Mouse (Mus musculus): ENCODE measurements at regions not wholly inside any gene's neighbourhood (a gene's known extent, or its start where the extent isn't known, plus 50 kb on each side); places are given as distances from the start of the nearest gene placed in this dataset.

GRCm38 (mm10) chr16:87067523-87067922 lies 286.5 kb upstream of the N6amt1 start:
- DNase-seq = no peak

GRCm38 (mm10) chr16:87060473-87060872 lies 293.5 kb upstream of the N6amt1 start:
- no peak for DNase-seq

- peak in 1 of 2 experiments; percentile 19 for DNase-seq
Observed at GRCm38 (mm10) chr16:87049741-87050383, 304.1 kb upstream of the N6amt1 start.

GRCm38 (mm10) chr16:87044773-87045561 lies 309.0 kb upstream of the N6amt1 start:
- no peak for DNase-seq

- DNase-seq = no peak
Observed at GRCm38 (mm10) chr16:87043689-87044088, 310.3 kb upstream of the N6amt1 start.

- no peak for DNase-seq
Observed at GRCm38 (mm10) chr16:87040366-87040765, 313.6 kb upstream of the N6amt1 start.

- DNase-seq = no peak
Observed at GRCm38 (mm10) chr16:87039861-87040260, 314.1 kb upstream of the N6amt1 start.

GRCm38 (mm10) chr16:87037061-87037460 lies 316.9 kb upstream of the N6amt1 start:
- DNase-seq = no peak

GRCm38 (mm10) chr16:87031836-87032235 lies 322.1 kb upstream of the N6amt1 start:
- DNase-seq = no peak

- DNase-seq = no peak
Observed at GRCm38 (mm10) chr16:87028516-87029145, 325.4 kb upstream of the N6amt1 start.

GRCm38 (mm10) chr16:87027621-87028020 lies 326.4 kb upstream of the N6amt1 start:
- DNase-seq = no peak

GRCm38 (mm10) chr16:87022041-87022440 lies 331.9 kb upstream of the N6amt1 start:
- no peak for DNase-seq

GRCm38 (mm10) chr16:87017107-87017670 lies 336.8 kb upstream of the N6amt1 start:
- no peak for DNase-seq

- no peak for DNase-seq
Observed at GRCm38 (mm10) chr16:87001579-87001978, 352.4 kb upstream of the N6amt1 start.

GRCm38 (mm10) chr16:87001135-87001534 lies 352.9 kb upstream of the N6amt1 start:
- no peak for DNase-seq

- DNase-seq = no peak
Observed at GRCm38 (mm10) chr16:86971691-86972090, 382.3 kb upstream of the N6amt1 start.

GRCm38 (mm10) chr16:86949681-86950080 lies 404.3 kb upstream of the N6amt1 start:
- no peak for DNase-seq

- DNase-seq = peak in 1 of 2 experiments; percentile 2
Observed at GRCm38 (mm10) chr16:86945531-86946144, 408.3 kb upstream of the N6amt1 start.

- DNase-seq = no peak
Observed at GRCm38 (mm10) chr16:86945058-86945457, 408.9 kb upstream of the N6amt1 start.

- no peak for DNase-seq
Observed at GRCm38 (mm10) chr16:86934989-86935388, 419.0 kb upstream of the N6amt1 start.

GRCm38 (mm10) chr16:86932765-86933164 lies 421.2 kb upstream of the N6amt1 start:
- DNase-seq = peak in 1 of 2 experiments; percentile 1

- no peak for DNase-seq
Observed at GRCm38 (mm10) chr16:86897967-86898710, 455.8 kb upstream of the N6amt1 start.
